Mouse (Mus musculus) CH12.LX (cell line): ENCODE results near the gene Slc9a8.

ENCODE experiments used
- CHD2 ChIP-seq: IDR thresholded peaks from 2 replicates; pipeline ENCODE4 v1.6.1; 2011; ENCODE audit warnings: low read length, improper control_type of control experiment
- CTCF ChIP-seq, 2 experiments: IDR thresholded peaks in 1 of 2; conservative IDR thresholded peaks in 1 of 2; 2 replicates each; pipeline ENCODE4 v1.5.1; 2011 to 2012; ENCODE audit warnings: low read depth in 2 of 2, low read length in 2 of 2, improper control_type of control experiment in 1 of 2, inconsistent platforms in 1 of 2, mild to moderate bottlenecking in 1 of 2, moderate library complexity in 1 of 2
- EP300 ChIP-seq: IDR thresholded peaks from 2 replicates; pipeline ENCODE4 v1.6.1; 2011; ENCODE audit warnings: low read length, improper control_type of control experiment
- GABPA ChIP-seq: IDR thresholded peaks from 2 replicates; pipeline ENCODE4 v1.6.1; 2012; ENCODE audit warnings: low read depth, low read length, improper control_type of control experiment, inconsistent platforms; ENCODE audit not compliant: insufficient replicate concordance
- HCFC1 ChIP-seq: IDR thresholded peaks from 2 replicates; pipeline ENCODE4 v1.6.1; 2012; ENCODE audit warnings: low read depth, mild to moderate bottlenecking, inconsistent platforms, low read length, improper control_type of control experiment
- MAX ChIP-seq: IDR thresholded peaks from 2 replicates; pipeline ENCODE4 v1.6.1; 2011; ENCODE audit warnings: low read length, improper control_type of control experiment
- MYC ChIP-seq: IDR thresholded peaks from 2 replicates; pipeline ENCODE4 v1.6.1; 2011; ENCODE audit warnings: low read depth, mild to moderate bottlenecking, improper control_type of control experiment, low read length
- NRF1 ChIP-seq: IDR thresholded peaks from 2 replicates; pipeline ENCODE4 v1.6.1; 2014; ENCODE audit warnings: low read depth, mild to moderate bottlenecking, inconsistent platforms, low read length, improper control_type of control experiment, moderate library complexity
- POLR2A ChIP-seq: IDR thresholded peaks from 2 replicates; pipeline ENCODE4 v1.6.1; 2011; ENCODE audit warnings: low read depth, mild to moderate bottlenecking, improper control_type of control experiment, low read length
- TCF12 ChIP-seq: IDR thresholded peaks from 2 replicates; pipeline ENCODE4 v1.6.1; 2014; ENCODE audit warnings: low read depth, mild to moderate bottlenecking, inconsistent platforms, low read length, improper control_type of control experiment
- UBTF ChIP-seq: IDR thresholded peaks from 2 replicates; pipeline ENCODE4 v1.6.1; 2012; ENCODE audit warnings: low read depth, mild to moderate bottlenecking, inconsistent platforms, low read length, improper control_type of control experiment, moderate library complexity
- USF1 ChIP-seq: IDR thresholded peaks from 2 replicates; pipeline ENCODE4 v1.6.1; 2014; ENCODE audit warnings: low read depth, mild to moderate bottlenecking, inconsistent platforms, low read length, improper control_type of control experiment

GRCm38 (mm10) chr2:167496437-167496836 lies 74.9 kb downstream of the Slc9a8 start:
- TF ChIP-seq CTCF (conservative IDR thresholded peaks at IDR 0.05 in 1 of 2, IDR thresholded peaks at IDR 0.05 in 1 of 2; ENCODE audit: low read depth in 2 of 2, low read length in 2 of 2) = no peak
- no peak for TF ChIP-seq EP300
- TF ChIP-seq MYC = no peak
- no peak for TF ChIP-seq POLR2A
- no peak for TF ChIP-seq USF1
- no peak for TF ChIP-seq HCFC1
- TF ChIP-seq NRF1 = no peak
- no peak for TF ChIP-seq TCF12
- TF ChIP-seq GABPA = no peak
- TF ChIP-seq CHD2 = no peak
- TF ChIP-seq MAX = no peak
- no peak for TF ChIP-seq UBTF
